In genomic region chr9:42838299-42838698, GRCm38 (mm10) we compare ENCODE assay signal across 18 mouse cellular contexts.
DNase-seq lines count a peak whose midpoint lies in the region; ATAC-seq and TF ChIP-seq lines count a peak whose summit lies in the region.
"Had no signal": no experiment of that assay in that cellular context is flagged by ENCODE, and none has a peak within 500 bp of the region (broad histone marks: within the 10 kb centered on the region; RNA-seq: fewer than 3 reads in every experiment).

No protein-coding gene starts in this region.

- no peaks in the 10 kb centered on the region for H3K36me3 ChIP-seq in lung, postnatal 0 days (ENCODE audit: insufficient read depth, low read length)
- no peaks in the 10 kb centered on the region for H3K36me3 ChIP-seq in heart, embryonic 10.5 days
- H3K36me3 ChIP-seq: embryonic facial prominence, embryonic 13.5 days; forebrain, embryonic 10.5 days; heart, embryonic 12.5 days; liver, embryonic 13.5 days had no signal

- H3K9me3 ChIP-seq in lung, postnatal 0 days (ENCODE audit: low read length): no peaks in the 10 kb centered on the region
- H3K9me3 ChIP-seq in heart, embryonic 10.5 days: no peaks in the 10 kb centered on the region
- H3K9me3 ChIP-seq: embryonic facial prominence, embryonic 13.5 days; forebrain, embryonic 10.5 days; heart, embryonic 12.5 days; liver, embryonic 13.5 days had no signal

- DNase-seq in lung, postnatal 25 days (ENCODE audit: low spot score): peak; percentile 5
- no peak for DNase-seq in lung, postnatal 0 days (ENCODE audit: low spot score)
- peak; percentile 64 for DNase-seq in thymus, postnatal 14 days
- DNase-seq in kidney, adult 18-20 months: no peak
- DNase-seq in heart, embryonic 10.5 days (ENCODE audit: low spot score): no peak
- no peak for DNase-seq in right cerebral cortex, postnatal 25 days
- DNase-seq: adrenal gland, postnatal 10 days; cerebellum, postnatal 25 days; kidney, postnatal 14 days; layer of hippocampus, adult 9-11 months; liver, embryonic 13.5 days; right cerebral cortex, adult 18-20 months had no signal

- WGBS in lung, postnatal 0 days: 68% methylated on average over 5 of the region's 5 CpGs
- 66% methylated on average over 5 of the region's 5 CpGs for WGBS in heart, embryonic 10.5 days

- no peak for ATAC-seq in lung, postnatal 0 days
- ATAC-seq in megakaryocyte progenitor cell, adult 5-6 weeks (replicated peaks; ENCODE audit: poor library complexity): peak; percentile 85
- ATAC-seq: intestine, embryonic 16.5 days had no signal

- no peak overlapping the region for H3K27ac ChIP-seq in lung, postnatal 0 days (ENCODE audit: low read length)
- H3K27ac ChIP-seq in bone marrow macrophage, adult 2 months (ENCODE audit: insufficient read depth, low read depth, low read length): peak overlapping the region; percentile 62
- no peak overlapping the region for H3K27ac ChIP-seq in heart, embryonic 10.5 days
- H3K27ac ChIP-seq: embryonic facial prominence, embryonic 13.5 days; forebrain, embryonic 10.5 days; liver, embryonic 13.5 days had no signal

- TF ChIP-seq POLR2A in bone marrow macrophage, adult 2 months (IDR thresholded peaks at IDR 0.05; ENCODE audit: borderline replicate concordance, low read depth, low read length): no peak

- H3K4me1 ChIP-seq in lung, postnatal 0 days (ENCODE audit: insufficient read depth, low read depth, low read length): no peaks in the 10 kb centered on the region
- peaks cover 28% of the 10 kb centered on the region for H3K4me1 ChIP-seq in bone marrow macrophage, adult 2 months (ENCODE audit: control insufficient read depth, insufficient read depth, low read length)
- H3K4me1 ChIP-seq in heart, embryonic 10.5 days: peaks cover 10% of the 10 kb centered on the region; the same call in 1 of the 2 replicates
- H3K4me1 ChIP-seq: embryonic facial prominence, embryonic 13.5 days; heart, embryonic 12.5 days; liver, embryonic 13.5 days had no signal

- TF ChIP-seq EP300 in lung, postnatal 0 days (IDR thresholded peaks at IDR 0.05): no peak

- no peak overlapping the region for H3K4me2 ChIP-seq in lung, postnatal 0 days (replicated peaks; ENCODE audit: low read depth, low read length)
- H3K4me2 ChIP-seq: embryonic facial prominence, embryonic 13.5 days; heart, embryonic 12.5 days; liver, embryonic 13.5 days had no signal

- no peaks in the 10 kb centered on the region for H3K27me3 ChIP-seq in lung, postnatal 0 days (replicated peaks; ENCODE audit: insufficient read depth, low read length)
- H3K27me3 ChIP-seq in heart, embryonic 10.5 days (ENCODE audit: insufficient read depth, poor library complexity, severe bottlenecking): peaks cover 17% of the 10 kb centered on the region
- H3K27me3 ChIP-seq: embryonic facial prominence, embryonic 13.5 days; liver, embryonic 13.5 days had no signal

- no peak overlapping the region for H3K4me3 ChIP-seq in lung, postnatal 0 days (ENCODE audit: low read depth, low read length)
- no peak overlapping the region for H3K4me3 ChIP-seq in bone marrow macrophage, adult 2 months (ENCODE audit: insufficient read depth, low read length)
- H3K4me3 ChIP-seq in heart, embryonic 10.5 days: no peak overlapping the region
- H3K4me3 ChIP-seq: embryonic facial prominence, embryonic 13.5 days; forebrain, embryonic 10.5 days; heart, embryonic 12.5 days; liver, embryonic 13.5 days had no signal

- H3K9ac ChIP-seq in lung, postnatal 0 days (replicated peaks; ENCODE audit: low read depth): no peak overlapping the region
- H3K9ac ChIP-seq: embryonic facial prominence, embryonic 13.5 days; heart, embryonic 12.5 days; liver, embryonic 13.5 days had no signal

- no peak for TF ChIP-seq CTCF in lung, postnatal 0 days (IDR thresholded peaks at IDR 0.05)
- TF ChIP-seq CTCF in bone marrow macrophage, adult 2 months (IDR thresholded peaks at IDR 0.05; ENCODE audit: low read depth, low read length): no peak

Comparison
In these comparisons a context has a peak if more than half of its experiments do, and no peak if none do; other contexts are left out.
1. DNase-seq: peak in lung, postnatal 25 days (single experiment) and thymus, postnatal 14 days (single experiment); none in lung, postnatal 0 days (single experiment), kidney, adult 18-20 months (single experiment), heart, embryonic 10.5 days (single experiment) and right cerebral cortex, postnatal 25 days (single experiment).